Mouse (Mus musculus) adrenal gland, adult 18-20 months (tissue): ENCODE measurements around the gene Zfp26. TPM values are rescaled to one million over a fixed set of nuclear protein-coding genes. Genes with fewer than 3 reads are reported as not detected.

ENCODE experiments used
- DNase-seq, 2 experiments: peaks; one replicate each; pipeline ENCODE4 v3.0.0; 2021 to 2022; ENCODE audit warnings: low spot score in 2 of 2
- long read RNA-seq, 2 experiments: library from polyadenylated mRNA; stranded (forward); transcript quantifications; one replicate each; pipeline ENCODE4 v2.0.0; 2021
- total RNA-seq, 2 experiments: library from RNA; stranded (reverse); gene quantifications; 1 replicate in 1 of 2; 2 replicates in 1 of 2; pipeline ENCODE4 v1.2.3; 2021

Gene Zfp26
- total RNA-seq: 10 to 100 TPM; 15.5 to 17.3 TPM
- long read RNA-seq, experiment 1, partial matches to known transcripts: 0 of 1 reads
- long read RNA-seq, experiment 1, other reads (novel, unspliced or antisense): 1 of 1 reads
- long read RNA-seq, experiment 2, full-length matches to known transcripts: 2 of 2 reads
- long read RNA-seq, experiment 2, partial matches to known transcripts: 0 of 2 reads
- long read RNA-seq, experiment 2, other reads (novel, unspliced or antisense): 0 of 2 reads

DNA sequence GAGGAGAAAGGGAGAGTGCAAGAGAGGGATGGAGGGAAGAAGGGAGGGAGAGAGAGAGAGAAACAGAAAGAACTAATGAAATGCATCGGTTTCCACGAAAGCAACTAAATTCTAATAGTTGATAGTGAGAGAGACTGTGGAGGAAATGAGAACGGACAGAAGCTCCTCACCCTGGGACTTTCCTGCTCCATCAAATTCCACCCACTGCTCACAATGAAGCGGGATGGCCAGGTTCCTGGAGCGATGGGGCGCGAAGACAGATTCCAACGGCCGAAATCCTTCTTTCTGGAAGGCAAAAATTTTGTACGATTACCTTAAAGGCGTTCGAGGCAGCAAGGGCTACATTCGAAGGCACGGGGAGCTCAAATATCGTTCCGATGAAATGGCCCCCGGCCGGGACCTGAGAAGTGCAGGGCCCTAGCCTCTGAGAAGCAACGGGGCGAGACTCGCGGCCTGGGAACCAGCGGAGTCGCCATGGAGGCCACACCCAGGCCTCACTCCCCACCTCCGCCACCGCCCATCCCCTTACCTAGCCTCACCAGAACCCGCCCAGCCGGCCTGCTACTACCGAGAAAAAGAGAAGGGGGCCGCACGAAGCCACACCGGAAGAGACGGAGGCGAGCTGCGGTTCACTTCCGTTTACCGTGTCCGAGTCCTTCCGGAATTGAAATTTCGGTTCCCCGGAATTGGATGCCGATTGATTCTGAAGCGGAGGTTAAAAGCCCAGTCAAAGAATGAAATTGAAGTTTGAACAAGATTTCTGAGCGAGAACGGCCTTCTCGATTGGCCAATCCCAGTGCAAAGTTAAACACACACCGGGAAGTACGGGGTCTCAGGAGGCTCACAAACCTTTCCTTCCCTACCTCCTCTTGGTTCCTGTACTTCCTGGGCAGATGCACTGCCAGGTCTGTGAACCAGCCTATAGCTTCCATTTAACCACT lies at the start of gene Zfp26:
Gene Zfp26 (minus strand): TSS at position 786 of the 941 bp plus-strand sequence.
- DNase-seq: peak; percentile 64 to 69

GRCm38 (mm10) chr9:20509676-20510075 lies 49.7 kb upstream of the Zfp26 start:
- DNase-seq: no peak

- DNase-seq: no peak
These were observed 44.8 kb upstream of the Zfp26 start for GRCm38 (mm10) chr9:20504801-20505200.

DNA sequence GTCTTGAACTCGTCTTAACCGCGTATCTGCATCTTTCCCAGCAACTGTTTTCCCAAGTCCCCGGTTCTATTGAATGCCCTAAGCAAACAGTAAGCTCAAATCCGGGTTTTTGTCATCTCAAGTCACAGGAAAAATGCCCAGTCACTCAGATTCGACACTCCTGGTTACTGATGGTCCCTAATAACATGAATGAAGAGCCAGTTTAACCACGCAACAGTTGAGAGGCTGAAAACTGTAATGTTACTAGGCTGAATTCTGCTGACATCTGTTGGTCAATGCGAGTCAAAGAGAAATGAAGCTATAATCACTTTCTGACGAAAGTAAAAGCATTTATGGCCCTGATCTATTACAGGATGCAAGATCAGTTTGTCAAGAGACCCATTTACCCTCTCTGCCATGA lies 33.3 kb upstream of the Zfp26 start:
- no peak for DNase-seq

DNA sequence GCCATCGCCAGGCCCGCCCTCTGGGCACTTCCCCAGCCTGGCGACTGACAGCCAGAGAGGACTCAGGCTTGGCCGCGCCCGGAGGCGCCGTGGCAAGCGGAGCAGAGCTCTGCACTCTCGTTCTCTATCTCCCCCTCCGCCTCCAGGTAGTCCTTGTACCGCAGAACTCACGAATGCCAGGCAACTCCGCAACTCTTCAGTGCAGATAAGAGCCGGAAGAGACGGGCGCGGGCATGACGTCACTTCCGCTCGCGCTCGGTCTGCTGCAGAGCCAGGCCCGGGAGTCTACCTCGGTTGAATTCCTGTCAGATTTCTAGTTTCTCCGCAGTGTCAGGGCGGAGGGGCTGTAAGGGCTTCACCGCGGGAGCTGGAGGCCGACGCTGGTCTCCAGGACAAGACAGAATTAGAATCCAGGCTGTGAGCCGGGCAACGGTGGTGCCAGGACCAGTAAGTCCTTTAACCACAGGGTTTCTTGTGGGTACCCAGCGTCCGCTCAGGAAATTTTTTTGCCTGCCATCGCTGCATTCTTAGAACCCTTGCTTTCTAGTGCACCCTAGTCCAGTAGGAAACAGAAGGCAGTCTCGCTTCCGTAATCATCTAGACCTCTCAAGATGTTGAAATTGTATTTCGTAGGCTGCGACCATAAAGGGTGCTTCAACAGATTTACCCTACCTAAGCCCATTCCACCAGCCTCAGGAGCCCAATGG lies 32.7 kb upstream of the Zfp26 start, which contains the start of gene Zfp426:
Gene Zfp426 (minus strand): TSS at position 220 of the 707 bp plus-strand sequence.
- peak; percentile 81 to 84 for DNase-seq

DNA sequence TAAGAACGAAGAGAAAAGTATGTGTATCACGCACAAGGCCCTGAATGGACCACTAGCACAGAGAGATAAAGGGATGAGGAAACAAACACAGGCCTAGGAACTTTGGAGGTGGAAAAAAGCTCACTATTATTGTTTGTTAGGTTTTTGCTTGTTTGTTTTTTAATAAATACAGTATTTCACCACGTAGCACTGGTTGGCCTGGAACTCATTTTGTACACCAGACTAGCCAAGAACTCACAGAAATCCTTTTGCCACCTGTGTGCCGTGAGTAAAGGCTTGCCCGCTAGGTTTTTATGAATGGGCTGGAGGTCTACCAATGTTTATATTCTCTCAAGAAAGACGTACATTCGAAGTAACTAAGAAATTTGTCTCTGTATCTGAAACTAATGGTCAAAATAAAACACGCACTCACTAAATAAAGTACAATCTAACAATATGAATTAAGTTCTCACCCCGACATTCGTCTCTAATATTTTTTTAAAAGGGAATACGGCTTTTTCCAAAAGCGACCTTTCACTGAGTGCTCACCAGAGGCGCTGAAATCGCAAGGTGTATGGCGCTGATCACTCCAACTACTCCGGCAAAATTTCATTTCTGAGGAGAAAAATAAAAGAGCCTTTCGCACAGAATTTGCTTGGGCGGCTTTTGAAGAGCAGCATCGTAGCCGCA lies 32.0 kb upstream of the Zfp26 start:
- no peak for DNase-seq

GRCm38 (mm10) chr9:20489536-20489935 lies 29.6 kb upstream of the Zfp26 start:
- no peak for DNase-seq

DNA sequence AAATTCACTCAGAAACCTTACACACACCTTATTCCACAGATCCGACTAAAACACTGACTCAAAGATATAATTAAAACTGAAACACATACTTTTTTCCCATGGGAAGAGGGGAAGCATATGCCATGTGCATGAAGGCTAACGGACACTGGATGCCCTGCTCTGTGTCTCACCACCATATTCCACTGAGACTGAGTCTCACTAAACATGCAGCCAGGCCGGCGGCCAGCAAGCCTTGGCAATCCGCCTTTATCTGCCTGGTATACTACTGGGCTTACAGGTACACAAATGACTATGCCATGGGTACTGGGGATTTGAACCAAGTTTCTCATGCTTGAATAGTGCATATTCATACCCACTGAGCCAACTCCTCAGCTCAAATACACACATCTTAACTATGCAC lies 19.4 kb upstream of the Zfp26 start:
- DNase-seq: no peak

DNA sequence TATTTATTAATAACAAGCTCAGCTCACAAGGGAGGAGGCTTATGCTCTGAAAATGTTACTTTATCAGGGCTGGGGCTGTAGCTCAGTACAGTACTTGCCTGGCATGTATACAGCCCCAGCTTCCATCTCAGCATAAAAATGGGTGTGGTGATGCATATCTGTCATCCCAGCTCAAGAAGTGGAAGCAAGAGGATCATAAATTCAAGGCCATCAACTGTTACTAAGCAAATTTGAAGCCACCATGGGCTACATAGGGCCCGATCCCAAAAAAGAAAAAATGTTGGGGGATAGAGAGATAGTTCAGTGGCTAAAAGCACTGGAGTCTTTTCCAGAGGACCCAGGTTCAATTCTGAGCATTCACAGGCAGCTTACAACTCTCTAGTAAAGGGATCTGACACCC lies 16.7 kb upstream of the Zfp26 start:
- no peak for DNase-seq

- peak; percentile 48 to 54 for DNase-seq
These were observed 6.9 kb upstream of the Zfp26 start for GRCm38 (mm10) chr9:20466761-20467442.

DNA sequence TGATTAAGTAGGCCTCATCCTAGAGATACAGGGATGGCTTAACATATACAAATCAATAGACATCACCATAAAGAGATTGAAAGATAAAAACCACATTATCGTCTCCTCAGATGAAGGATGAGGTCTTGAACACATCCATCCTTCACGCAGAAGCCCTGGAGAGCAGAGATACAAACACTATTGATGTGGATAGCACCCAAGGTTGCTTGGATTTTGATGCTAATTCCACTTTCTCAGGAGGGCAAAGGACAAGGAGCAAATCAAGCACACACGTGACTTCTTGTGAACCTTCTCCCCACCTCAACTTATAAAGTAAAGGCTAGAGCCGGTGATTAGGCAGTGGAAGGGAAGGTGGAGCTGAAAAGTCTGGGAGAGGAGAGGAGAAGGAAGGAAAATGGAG lies 6.3 kb downstream of the Zfp26 start:
- no peak for DNase-seq

- DNase-seq: no peak
These were observed 8.5 kb downstream of the Zfp26 start for GRCm38 (mm10) chr9:20451493-20451892.

DNA sequence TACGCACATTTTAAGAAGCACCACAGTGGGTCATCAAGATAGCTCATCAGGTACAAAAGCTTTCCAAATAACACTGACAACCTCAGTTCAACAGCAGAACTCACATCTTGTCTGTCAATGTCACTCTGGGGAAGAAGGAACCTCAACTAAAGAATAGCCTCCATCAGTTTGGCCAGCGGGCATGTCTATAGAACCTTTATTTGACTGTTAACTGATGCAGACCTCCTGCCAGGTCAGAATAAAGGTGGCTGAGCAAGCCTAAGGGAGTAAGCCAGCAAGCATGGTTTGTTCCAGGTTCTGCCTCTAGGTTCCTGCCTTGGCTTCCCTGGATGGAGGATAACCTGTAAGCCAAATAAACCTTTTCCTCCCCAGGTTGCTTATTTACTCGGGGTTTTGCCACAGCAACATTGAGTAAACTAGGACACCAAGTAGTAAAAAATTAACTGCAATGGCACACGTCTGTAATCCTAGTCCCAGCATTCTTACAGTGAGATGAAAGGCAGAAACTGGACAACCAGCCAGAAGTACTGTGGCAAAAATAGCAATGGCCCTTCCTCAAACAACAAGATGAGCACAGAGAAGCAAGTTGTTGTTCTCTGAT lies 16.7 kb downstream of the Zfp26 start:
- DNase-seq: no peak

DNA sequence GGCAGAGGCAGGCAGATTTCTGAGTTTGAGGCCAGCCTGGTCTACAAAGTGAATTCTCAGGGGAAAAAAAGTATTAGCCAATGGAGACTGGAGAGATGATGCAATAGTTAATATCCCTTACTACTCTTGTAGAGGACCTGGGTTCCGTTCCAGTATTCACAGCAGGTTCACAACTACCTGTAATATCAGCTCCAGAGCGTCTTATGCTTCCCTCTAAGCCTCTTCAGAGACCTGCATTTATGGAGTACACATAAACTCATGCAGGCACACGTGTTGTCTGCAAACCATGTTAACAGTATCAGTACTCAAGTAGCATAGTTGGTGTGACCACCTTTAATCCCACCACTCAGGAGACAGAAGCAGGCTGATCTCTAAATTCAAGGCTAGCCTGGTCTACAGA lies 30.0 kb downstream of the Zfp26 start:
- no peak for DNase-seq

- DNase-seq: no peak
These were observed 48.5 kb downstream of the Zfp26 start for GRCm38 (mm10) chr9:20411460-20411859.

GRCm38 (mm10) chr9:20409319-20409718 lies 50.6 kb downstream of the Zfp26 start:
- DNase-seq: no peak

DNA sequence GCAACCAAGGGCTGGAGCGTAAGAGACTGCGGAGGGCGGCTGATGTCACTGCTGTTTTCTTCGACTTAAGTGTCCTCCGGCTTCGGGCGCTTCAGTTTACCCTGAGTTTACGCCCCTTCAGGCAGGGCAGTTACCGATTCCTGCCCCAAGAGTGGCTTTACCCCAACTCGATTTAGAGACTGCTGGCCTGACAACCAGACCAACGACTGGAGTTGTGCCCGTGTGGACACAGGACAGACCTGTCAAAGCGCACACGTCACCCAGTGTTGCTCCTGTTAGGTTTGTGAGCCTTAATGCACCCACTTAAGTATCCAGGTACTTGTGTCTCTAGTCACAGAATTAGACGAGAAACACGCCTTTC lies 74.6 kb downstream of the Zfp26 start:
- no peak for DNase-seq

DNA sequence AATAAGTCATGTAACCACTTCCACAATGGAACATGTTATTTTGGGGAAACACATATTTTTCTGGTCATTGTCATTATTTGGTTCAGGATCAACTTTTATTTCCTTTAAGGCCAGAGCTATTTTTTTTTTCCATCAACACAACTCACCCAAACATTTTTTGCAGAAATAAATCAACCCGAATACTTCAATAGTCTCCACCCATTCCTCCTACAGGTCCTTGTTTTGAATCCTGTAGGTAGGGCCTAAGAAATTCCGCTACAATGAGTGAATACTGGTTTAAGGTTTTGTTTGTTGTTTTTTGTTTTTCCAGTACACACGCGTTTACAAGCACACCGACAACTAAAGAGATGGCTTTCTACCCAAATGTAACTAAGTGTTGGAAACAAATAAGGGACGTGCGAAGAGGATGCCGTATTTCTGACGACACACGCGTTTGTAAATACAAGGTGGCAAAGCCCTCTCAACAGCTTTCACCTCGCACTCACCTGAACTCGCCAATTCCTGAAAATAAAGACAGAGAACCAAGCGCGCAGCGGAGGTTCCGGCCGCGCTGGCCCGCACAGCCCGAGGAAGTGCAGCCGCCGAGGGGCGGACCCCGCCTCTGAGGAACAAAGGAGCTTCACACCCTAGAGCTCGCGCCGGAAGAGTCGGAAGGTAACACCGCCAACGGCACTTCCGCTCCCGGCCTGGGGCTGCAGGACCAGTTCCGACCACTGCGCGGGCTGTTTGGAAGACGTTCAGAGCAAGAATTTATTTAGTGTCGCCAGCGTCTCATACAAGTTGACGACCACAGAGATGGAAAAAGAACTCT lies 75.2 kb downstream of the Zfp26 start, which contains the start of gene Zfp560:
Gene Zfp560 (minus strand): TSS at position 646 of the 811 bp plus-strand sequence.
- peak; percentile 86 to 91 for DNase-seq

DNA sequence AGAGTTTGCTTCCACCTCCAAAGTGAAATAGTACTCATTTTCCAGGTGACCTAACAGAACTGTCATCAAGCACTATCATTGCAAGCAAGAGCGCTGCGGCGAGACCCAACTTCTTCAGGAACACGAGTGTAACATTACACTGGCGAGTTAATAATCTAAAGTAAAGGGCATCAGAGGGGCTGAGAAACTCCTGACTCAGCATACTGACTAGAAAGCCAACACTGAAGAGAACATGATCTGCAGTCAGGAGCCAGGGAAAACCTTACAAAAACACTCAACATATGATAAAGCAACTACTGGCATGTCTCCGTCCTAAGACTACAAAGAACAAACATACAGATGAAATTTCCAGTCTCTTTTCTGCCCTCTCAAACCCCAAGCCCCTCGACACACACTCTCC lies 76.3 kb downstream of the Zfp26 start:
- DNase-seq: no peak
